Mouse (Mus musculus): ENCODE measurements around the gene Zfp661. TPM values are rescaled to one million over a fixed set of nuclear protein-coding genes. Genes with fewer than 3 reads are reported as not detected.

The Zfp661 gene
- polyA plus RNA-seq (2021; fragmentation: Nextera tagmentation) = 2.1 and 2.2 TPM in 2 replicates
- long read RNA-seq, experiment 1, transcript Zfp661-201 (5 exons, 2,765 nt) = major isoform, 7 of 26 reads
- long read RNA-seq, experiment 1, partial matches to known transcripts = 6 of 26 reads
- long read RNA-seq, experiment 1, other reads (novel, unspliced or antisense) = 12 of 26 reads
- long read RNA-seq, experiment 2, partial matches to known transcripts = 1 of 5 reads
- long read RNA-seq, experiment 2, other reads (novel, unspliced or antisense) = 4 of 5 reads

DNA sequence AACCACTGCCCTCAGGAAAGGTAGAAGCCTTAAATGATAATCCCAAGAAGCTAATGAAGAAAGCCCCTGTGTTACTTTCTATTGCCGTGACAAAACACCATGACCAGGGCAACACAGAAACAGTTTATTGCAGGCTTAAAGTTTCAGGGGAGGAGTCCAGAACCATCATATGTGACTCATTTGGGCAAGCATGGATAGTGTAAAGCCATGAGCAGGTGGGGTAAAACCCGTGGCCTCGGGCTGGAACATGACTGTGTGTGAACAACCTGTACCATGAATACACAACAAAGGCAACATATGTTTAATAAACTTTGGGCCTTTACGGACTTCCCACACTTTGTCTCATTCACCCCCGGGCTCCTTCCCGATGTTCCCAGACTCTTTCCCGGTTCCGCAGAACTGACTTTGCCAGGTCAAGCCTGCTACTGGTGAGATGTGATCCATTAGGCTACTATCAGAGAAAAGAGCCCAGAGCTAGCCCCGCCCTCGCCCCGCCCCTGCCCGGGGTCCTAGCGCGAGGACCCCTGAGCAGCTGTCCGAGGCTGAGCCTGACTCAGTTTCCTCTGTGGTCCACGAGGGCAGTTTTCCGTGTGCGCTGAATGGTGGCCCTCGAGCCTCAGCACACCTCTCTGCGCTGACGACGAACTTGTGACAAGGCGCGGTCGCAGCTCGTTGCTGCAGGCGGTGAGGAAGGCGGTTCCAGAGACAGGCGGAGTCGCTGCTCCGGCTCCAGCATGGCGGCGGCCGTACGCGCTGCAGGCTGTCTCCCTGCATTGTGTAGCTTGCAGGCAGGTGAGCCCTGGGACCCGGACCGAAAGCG, at the start of gene Zfp661, which contains the start of gene Mrps5:
Gene Zfp661 (minus strand): TSS at position 401 of the 820 bp plus-strand sequence.
Gene Mrps5 (plus strand): TSS at position 529 of the 820 bp plus-strand sequence.

DNA sequence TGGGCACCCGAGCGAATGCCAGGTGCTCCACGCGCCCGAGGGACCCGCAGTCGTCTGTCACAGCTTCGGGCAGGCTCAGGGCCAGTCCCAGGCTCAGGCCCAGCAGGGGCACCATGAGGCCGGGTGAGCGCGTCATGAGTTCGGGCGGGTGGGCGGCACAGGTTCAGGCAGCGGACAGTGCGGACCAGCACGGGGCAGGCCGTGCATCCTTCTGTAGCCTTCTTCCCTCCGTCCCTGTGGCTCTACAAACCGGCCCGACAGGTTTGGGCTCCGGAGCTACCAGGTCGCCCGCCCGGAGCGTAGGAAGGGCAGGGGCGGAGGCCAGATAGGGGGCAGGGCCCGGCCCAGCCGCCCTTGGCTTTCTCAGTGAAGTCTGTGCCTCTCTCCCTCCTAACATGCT, 45.7 kb downstream of the Zfp661 start, which contains the start of gene Prom2:
Gene Prom2 (minus strand): TSS at position 283 of the 400 bp plus-strand sequence.

Other genes starting within 250 kb of the Zfp661 start
- not detected in 2 replicates for gene Astl, start 248.5 kb downstream of the Zfp661 start, polyA plus RNA-seq (2021; fragmentation: Nextera tagmentation)
- 0.73 and 1.2 TPM in 2 replicates for gene Adra2b, start 223.9 kb downstream of the Zfp661 start, polyA plus RNA-seq (2021; fragmentation: Nextera tagmentation)
- gene Gpat2, start 161.9 kb downstream of the Zfp661 start, polyA plus RNA-seq (2021; fragmentation: Nextera tagmentation) = 0.08 TPM in 1 of 2 replicates, not detected in the other
- gene Fahd2a, start 142.5 kb downstream of the Zfp661 start, polyA plus RNA-seq (2021; fragmentation: Nextera tagmentation) = 39.2 and 51.0 TPM in 2 replicates
- 44.6 and 49.5 TPM in 2 replicates for gene Kcnip3, start 65.0 kb downstream of the Zfp661 start, polyA plus RNA-seq (2021; fragmentation: Nextera tagmentation)
- 0.06 and 0.36 TPM in 2 replicates for gene Prom2, start 45.6 kb downstream of the Zfp661 start, polyA plus RNA-seq (2021; fragmentation: Nextera tagmentation)
- 120 and 133 TPM in 2 replicates for gene Mrps5, start 128 bp upstream of the Zfp661 start, polyA plus RNA-seq (2021; fragmentation: Nextera tagmentation)
- gene Mal, start 69.6 kb upstream of the Zfp661 start, polyA plus RNA-seq (2021; fragmentation: Nextera tagmentation) = 101 and 140 TPM in 2 replicates
- gene Mall, start 142.8 kb upstream of the Zfp661 start, polyA plus RNA-seq (2021; fragmentation: Nextera tagmentation) = 0.10 and 0.49 TPM in 2 replicates
- 7.8 and 8.7 TPM in 2 replicates for gene Nphp1, start 201.8 kb upstream of the Zfp661 start, polyA plus RNA-seq (2021; fragmentation: Nextera tagmentation)
- 135 and 149 TPM in 2 replicates for gene Mtln, start 205.4 kb upstream of the Zfp661 start, polyA plus RNA-seq (2021; fragmentation: Nextera tagmentation)
- 0.10 and 0.20 TPM in 2 replicates for gene Bub1, start 244.8 kb upstream of the Zfp661 start, polyA plus RNA-seq (2021; fragmentation: Nextera tagmentation)